Mouse (Mus musculus): ENCODE data around the gene Pde8a. TPM values are rescaled to one million over a fixed set of nuclear protein-coding genes. Genes with fewer than 3 reads are reported as not detected.

Pde8a gene
- polyA plus RNA-seq, 1 experiment from 2014 or later = 2.8 TPM

- no peaks in the 10 kb centered on the region for H3K9me3 ChIP-seq
- no peak overlapping the region for H3K4me2 ChIP-seq
- no peaks in the 10 kb centered on the region for H3K27me3 ChIP-seq
- no peak overlapping the region for H3K4me3 ChIP-seq (replicated peaks)
- H3K36me3 ChIP-seq (replicated peaks) = no peaks in the 10 kb centered on the region
- no peak overlapping the region for H3K9ac ChIP-seq
- peaks cover 10% of the 10 kb centered on the region; the same call in 1 of the 2 replicates for H3K4me1 ChIP-seq
- no peak overlapping the region for H3K27ac ChIP-seq
- 50% methylated on average over 7 of the region's 7 CpGs for WGBS
- ATAC-seq (ENCODE audit: low FRiP score) = no peak
Measured at GRCm38 (mm10) chr7:81301323-81301722, 87.9 kb downstream of the Pde8a start.

DNA sequence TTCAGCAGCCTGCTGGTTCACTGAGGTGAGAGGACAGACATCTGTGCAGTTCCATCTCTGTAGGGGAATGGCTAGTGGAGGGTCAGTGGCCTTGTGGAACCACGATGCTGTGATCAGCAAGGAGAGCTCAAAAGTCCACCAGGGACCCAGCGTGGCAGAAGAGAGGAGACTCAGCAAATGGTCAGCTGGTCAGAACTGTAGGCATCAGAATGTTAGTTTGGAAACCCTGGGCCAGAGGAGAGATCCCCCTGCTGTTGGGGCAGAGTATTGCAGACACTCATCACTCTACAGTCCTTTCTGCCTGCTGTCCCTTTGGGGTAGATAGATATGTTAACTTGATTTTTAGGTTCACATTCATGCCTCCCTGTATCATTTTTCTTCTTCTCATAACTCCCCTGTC lies 90.3 kb downstream of the Pde8a start:
- Histone ChIP-seq H3K27ac (no peak overlapping the region), H3K36me3 (replicated peaks) (no peaks in the 10 kb centered on the region), H3K9ac (no peak overlapping the region), H3K9me3 (no peaks in the 10 kb centered on the region), H3K4me3 (replicated peaks) (no peak overlapping the region), H3K27me3 (no peaks in the 10 kb centered on the region), H3K4me2 (no peak overlapping the region), H3K4me1 (peaks cover 10% of the 10 kb centered on the region; the same call in 1 of the 2 replicates)
- no peak for ATAC-seq (ENCODE audit: low FRiP score)
- WGBS = 90% methylated on average over 2 of the region's 2 CpGs

GRCm38 (mm10) chr7:81304100-81304499 lies 90.7 kb downstream of the Pde8a start:
- no peak overlapping the region for H3K4me2 ChIP-seq
- no peak overlapping the region for H3K9ac ChIP-seq
- no peaks in the 10 kb centered on the region for H3K9me3 ChIP-seq
- H3K4me3 ChIP-seq (replicated peaks) = no peak overlapping the region
- no peaks in the 10 kb centered on the region for H3K27me3 ChIP-seq
- H3K36me3 ChIP-seq (replicated peaks) = no peaks in the 10 kb centered on the region
- no peak overlapping the region for H3K27ac ChIP-seq
- H3K4me1 ChIP-seq = peaks cover 10% of the 10 kb centered on the region; the same call in 1 of the 2 replicates
- WGBS = 83% methylated on average over 5 of the region's 5 CpGs
- ATAC-seq (ENCODE audit: low FRiP score) = no peak

DNA sequence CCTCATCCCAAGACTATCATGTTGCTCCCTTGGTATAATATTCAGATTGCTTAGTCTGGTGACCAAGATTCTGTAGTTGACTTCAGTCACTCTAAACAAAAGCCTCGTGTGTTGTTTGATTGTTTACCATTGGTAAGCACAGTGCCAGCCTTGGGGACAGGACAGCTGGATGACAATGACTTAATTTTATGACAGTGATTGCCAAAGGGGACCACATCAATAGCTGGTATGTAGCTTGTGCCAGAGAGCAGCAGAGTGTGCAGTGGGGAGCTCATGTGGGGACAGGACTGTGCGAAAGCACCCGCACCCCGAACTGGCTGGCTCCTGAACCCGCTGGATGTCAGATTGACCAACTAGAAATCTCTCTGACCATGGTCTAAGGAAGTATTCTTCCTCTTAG lies 91.3 kb downstream of the Pde8a start:
- no peaks in the 10 kb centered on the region for H3K36me3 ChIP-seq (replicated peaks)
- no peak overlapping the region for H3K9ac ChIP-seq
- H3K4me3 ChIP-seq (replicated peaks) = no peak overlapping the region
- H3K4me2 ChIP-seq = no peak overlapping the region
- H3K27me3 ChIP-seq = no peaks in the 10 kb centered on the region
- peaks cover 10% of the 10 kb centered on the region; the same call in 1 of the 2 replicates for H3K4me1 ChIP-seq
- H3K27ac ChIP-seq = no peak overlapping the region
- no peak for ATAC-seq (ENCODE audit: low FRiP score)
- H3K9me3 ChIP-seq = no peaks in the 10 kb centered on the region
- WGBS = 94% methylated on average over 5 of the region's 5 CpGs

- no peak overlapping the region for H3K4me3 ChIP-seq (replicated peaks)
- no peaks in the 10 kb centered on the region for H3K9me3 ChIP-seq
- H3K27me3 ChIP-seq = no peaks in the 10 kb centered on the region
- H3K4me2 ChIP-seq = no peak overlapping the region
- H3K9ac ChIP-seq = no peak overlapping the region
- H3K4me1 ChIP-seq = no peaks in the 10 kb centered on the region
- no peak overlapping the region for H3K27ac ChIP-seq
- ATAC-seq (ENCODE audit: low FRiP score) = no peak
- 75% methylated on average over 8 of the region's 8 CpGs for WGBS
- H3K36me3 ChIP-seq (replicated peaks) = no peaks in the 10 kb centered on the region
Measured at GRCm38 (mm10) chr7:81307735-81308134, 94.3 kb downstream of the Pde8a start.

DNA sequence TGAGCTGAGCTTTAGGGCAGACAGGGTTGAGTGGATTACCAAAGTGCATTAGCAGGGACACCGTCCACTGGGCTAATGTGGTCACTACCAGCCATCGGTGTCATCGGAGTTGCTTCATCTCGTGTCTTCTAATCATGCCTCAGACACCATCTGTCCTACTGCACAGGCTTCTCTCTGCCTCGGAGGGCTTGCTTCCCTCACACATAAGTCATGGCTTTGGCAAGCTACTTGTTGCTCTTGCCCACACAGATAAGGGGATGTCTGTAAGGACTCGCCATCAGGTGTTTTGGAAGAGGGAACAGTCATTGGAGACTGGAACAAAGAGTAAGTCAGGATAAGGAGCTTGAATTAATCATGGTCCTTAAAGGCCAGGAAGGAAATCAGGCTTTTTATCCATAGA lies 95.9 kb downstream of the Pde8a start:
- Histone ChIP-seq H3K27ac (no peak overlapping the region), H3K36me3 (replicated peaks) (no peaks in the 10 kb centered on the region), H3K9ac (no peak overlapping the region), H3K4me2 (no peak overlapping the region), H3K9me3 (no peaks in the 10 kb centered on the region), H3K27me3 (0 out of 2 replicates have a peak, but pooled peaks cover under 1% of the 10 kb centered on the region), H3K4me1 (no peaks in the 10 kb centered on the region), H3K4me3 (replicated peaks) (no peak overlapping the region)
- ATAC-seq (ENCODE audit: low FRiP score) = no peak
- 92% methylated on average over 6 of the region's 6 CpGs for WGBS

DNA sequence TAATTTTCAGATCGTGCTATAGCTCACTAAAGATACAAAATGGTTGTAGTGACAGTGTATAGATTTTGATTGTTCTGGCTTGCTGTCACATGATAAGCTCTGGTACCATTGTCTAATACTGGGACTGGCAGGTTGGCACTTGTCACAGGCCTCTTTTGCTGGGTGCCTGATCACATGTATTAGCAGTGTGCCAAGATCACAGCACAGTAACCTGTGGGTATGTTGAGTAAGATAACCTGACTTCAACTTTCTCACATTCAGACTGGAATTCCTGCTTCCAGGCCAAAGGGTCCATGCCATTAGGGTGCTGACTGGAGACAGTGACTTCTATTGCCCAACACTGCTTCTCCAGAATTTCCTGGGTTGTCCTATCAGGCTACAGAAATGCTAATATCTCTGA lies 97.7 kb downstream of the Pde8a start:
- H3K9me3 ChIP-seq = no peaks in the 10 kb centered on the region
- no peak overlapping the region for H3K9ac ChIP-seq
- H3K27ac ChIP-seq = no peak overlapping the region
- 0 out of 2 replicates have a peak, but pooled peaks cover 4% of the 10 kb centered on the region for H3K27me3 ChIP-seq
- H3K36me3 ChIP-seq (replicated peaks) = no peaks in the 10 kb centered on the region
- no peak overlapping the region for H3K4me2 ChIP-seq
- H3K4me1 ChIP-seq = no peaks in the 10 kb centered on the region
- 88% methylated on average over 1 of the region's 1 CpGs for WGBS
- H3K4me3 ChIP-seq (replicated peaks) = no peak overlapping the region
- no peak for ATAC-seq (ENCODE audit: low FRiP score)

GRCm38 (mm10) chr7:81311581-81311980 lies 98.2 kb downstream of the Pde8a start:
- H3K36me3 ChIP-seq (replicated peaks) = no peaks in the 10 kb centered on the region
- H3K4me1 ChIP-seq = no peaks in the 10 kb centered on the region
- H3K27ac ChIP-seq = no peak overlapping the region
- H3K9ac ChIP-seq = no peak overlapping the region
- H3K9me3 ChIP-seq = no peaks in the 10 kb centered on the region
- 0 out of 2 replicates have a peak, but pooled peaks cover 4% of the 10 kb centered on the region for H3K27me3 ChIP-seq
- no peak for ATAC-seq (ENCODE audit: low FRiP score)
- H3K4me3 ChIP-seq (replicated peaks) = no peak overlapping the region
- no peak overlapping the region for H3K4me2 ChIP-seq

GRCm38 (mm10) chr7:81315583-81315982 lies 102.2 kb downstream of the Pde8a start:
- Histone ChIP-seq H3K9ac (no peak overlapping the region), H3K27ac (no peak overlapping the region), H3K9me3 (no peaks in the 10 kb centered on the region), H3K4me2 (no peak overlapping the region), H3K4me1 (no peaks in the 10 kb centered on the region), H3K27me3 (0 out of 2 replicates have a peak, but pooled peaks cover 4% of the 10 kb centered on the region), H3K36me3 (replicated peaks) (no peaks in the 10 kb centered on the region), H3K4me3 (replicated peaks) (no peak overlapping the region)
- no peak for ATAC-seq (ENCODE audit: low FRiP score)
- WGBS = 78% methylated on average over 8 of the region's 8 CpGs

DNA sequence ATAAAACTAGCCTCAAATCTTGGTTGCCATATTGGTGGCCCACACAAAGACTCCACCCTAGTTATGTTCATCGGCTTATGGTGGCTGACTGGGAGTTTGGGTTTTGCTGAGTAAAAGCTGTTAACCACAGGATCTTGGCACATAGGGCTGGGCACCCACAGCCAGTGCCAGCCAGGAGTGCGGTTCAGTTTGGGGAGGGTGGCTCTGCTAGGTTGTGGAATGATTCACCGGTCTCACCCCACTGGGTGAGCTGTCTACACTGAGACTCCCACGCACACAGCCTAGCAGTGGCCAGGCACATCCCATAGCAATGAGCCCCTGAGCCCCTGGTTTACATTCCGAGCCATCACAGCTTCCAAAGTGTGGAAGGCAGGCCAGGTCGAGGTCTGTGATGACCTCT lies 106.4 kb downstream of the Pde8a start:
- Histone ChIP-seq H3K9ac (no peak overlapping the region), H3K4me2 (no peak overlapping the region), H3K27ac (no peak overlapping the region), H3K27me3 (no peaks in the 10 kb centered on the region), H3K4me1 (no peaks in the 10 kb centered on the region), H3K36me3 (replicated peaks) (no peaks in the 10 kb centered on the region), H3K4me3 (replicated peaks) (no peak overlapping the region), H3K9me3 (no peaks in the 10 kb centered on the region)
- 88% methylated on average over 6 of the region's 6 CpGs for WGBS
- no peak for ATAC-seq (ENCODE audit: low FRiP score)

GRCm38 (mm10) chr7:81321776-81322175 lies 108.4 kb downstream of the Pde8a start:
- Histone ChIP-seq H3K9ac (no peak overlapping the region), H3K9me3 (no peaks in the 10 kb centered on the region), H3K4me3 (replicated peaks) (no peak overlapping the region), H3K4me2 (no peak overlapping the region), H3K4me1 (no peaks in the 10 kb centered on the region), H3K36me3 (replicated peaks) (no peaks in the 10 kb centered on the region), H3K27me3 (no peaks in the 10 kb centered on the region), H3K27ac (no peak overlapping the region)
- 82% methylated on average over 5 of the region's 5 CpGs for WGBS
- ATAC-seq (ENCODE audit: low FRiP score) = no peak

- 91% methylated on average over 12 of the region's 12 CpGs for whole genome bisulfite sequencing
- no peak for ATAC-seq (ENCODE audit: low FRiP score)
- no peak overlapping the region for H3K4me2 ChIP-seq
- H3K27ac ChIP-seq = no peak overlapping the region
- H3K9me3 ChIP-seq = no peaks in the 10 kb centered on the region
- no peak overlapping the region for H3K9ac ChIP-seq
- H3K36me3 ChIP-seq (replicated peaks) = peaks cover 3% of the 10 kb centered on the region; the same call in 1 of the 2 replicates
- H3K4me3 ChIP-seq (replicated peaks) = no peak overlapping the region
- no peaks in the 10 kb centered on the region for H3K27me3 ChIP-seq
- peaks cover 4% of the 10 kb centered on the region; the same call in 1 of the 2 replicates for H3K4me1 ChIP-seq
Measured at GRCm38 (mm10) chr7:81326043-81326442, 112.6 kb downstream of the Pde8a start.

- Histone ChIP-seq H3K36me3 (replicated peaks) (peaks cover 3% of the 10 kb centered on the region; the same call in 1 of the 2 replicates), H3K9me3 (no peaks in the 10 kb centered on the region), H3K4me1 (peaks cover 10% of the 10 kb centered on the region; the same call in 1 of the 2 replicates), H3K27ac (no peak overlapping the region), H3K4me3 (replicated peaks) (no peak overlapping the region), H3K27me3 (no peaks in the 10 kb centered on the region), H3K9ac (no peak overlapping the region), H3K4me2 (no peak overlapping the region)
- 82% methylated on average over 6 of the region's 6 CpGs for WGBS
- ATAC-seq (ENCODE audit: low FRiP score) = no peak
Measured at GRCm38 (mm10) chr7:81326859-81327258, 113.5 kb downstream of the Pde8a start.
